Mouse (Mus musculus) telencephalon, adult 2 months (tissue): ENCODE measurements around the gene Tmem104.

Source experiments
- DNase-seq: peaks from one replicate; pipeline ENCODE4 v3.0.0-alpha.2; 2011; ENCODE audit warnings: low read depth, low spot score

Tmem104 gene

GRCm38 (mm10) chr11:115200520-115200919 lies 13.2 kb downstream of the Tmem104 start:
- no peak for DNase-seq

- DNase-seq = no peak
These were observed 15.0 kb downstream of the Tmem104 start for GRCm38 (mm10) chr11:115202316-115202715.

GRCm38 (mm10) chr11:115202756-115203155 lies 15.5 kb downstream of the Tmem104 start:
- no peak for DNase-seq

GRCm38 (mm10) chr11:115208126-115208525 lies 20.8 kb downstream of the Tmem104 start:
- DNase-seq = no peak

- DNase-seq = no peak
These were observed 21.8 kb downstream of the Tmem104 start for GRCm38 (mm10) chr11:115208776-115209732.

- no peak for DNase-seq
These were observed 22.7 kb downstream of the Tmem104 start for GRCm38 (mm10) chr11:115209958-115210357.

- DNase-seq = no peak
These were observed 24.8 kb downstream of the Tmem104 start for GRCm38 (mm10) chr11:115212116-115212515.

- no peak for DNase-seq
These were observed 27.8 kb downstream of the Tmem104 start for GRCm38 (mm10) chr11:115215123-115215522.

GRCm38 (mm10) chr11:115217439-115218410 lies 30.4 kb downstream of the Tmem104 start:
- no peak for DNase-seq

GRCm38 (mm10) chr11:115219263-115219662 lies 32.0 kb downstream of the Tmem104 start:
- no peak for DNase-seq

- DNase-seq = no peak
These were observed 32.4 kb downstream of the Tmem104 start for GRCm38 (mm10) chr11:115219685-115220084.

GRCm38 (mm10) chr11:115222077-115222476 lies 34.8 kb downstream of the Tmem104 start:
- no peak for DNase-seq

GRCm38 (mm10) chr11:115222570-115222969 lies 35.3 kb downstream of the Tmem104 start:
- DNase-seq = no peak

- no peak for DNase-seq
These were observed 36.2 kb downstream of the Tmem104 start for GRCm38 (mm10) chr11:115223451-115223850.

GRCm38 (mm10) chr11:115223877-115224276 lies 36.6 kb downstream of the Tmem104 start:
- no peak for DNase-seq

GRCm38 (mm10) chr11:115224889-115225288 lies 37.6 kb downstream of the Tmem104 start:
- DNase-seq = no peak

GRCm38 (mm10) chr11:115225301-115225700 lies 38.0 kb downstream of the Tmem104 start:
- DNase-seq = no peak

GRCm38 (mm10) chr11:115226811-115227491 lies 39.7 kb downstream of the Tmem104 start:
- no peak for DNase-seq

GRCm38 (mm10) chr11:115227640-115228039 lies 40.4 kb downstream of the Tmem104 start:
- no peak for DNase-seq

- no peak for DNase-seq
These were observed 41.1 kb downstream of the Tmem104 start for GRCm38 (mm10) chr11:115228430-115228829.
